Mouse (Mus musculus): Measurements from ENCODE around the gene Slx4ip. TPM values are rescaled to one million over a fixed set of nuclear protein-coding genes. Genes with fewer than 3 reads are reported as not detected.

Slx4ip gene
- polyA plus RNA-seq, 1 experiment from 2014 or later: 9.7 TPM

DNA sequence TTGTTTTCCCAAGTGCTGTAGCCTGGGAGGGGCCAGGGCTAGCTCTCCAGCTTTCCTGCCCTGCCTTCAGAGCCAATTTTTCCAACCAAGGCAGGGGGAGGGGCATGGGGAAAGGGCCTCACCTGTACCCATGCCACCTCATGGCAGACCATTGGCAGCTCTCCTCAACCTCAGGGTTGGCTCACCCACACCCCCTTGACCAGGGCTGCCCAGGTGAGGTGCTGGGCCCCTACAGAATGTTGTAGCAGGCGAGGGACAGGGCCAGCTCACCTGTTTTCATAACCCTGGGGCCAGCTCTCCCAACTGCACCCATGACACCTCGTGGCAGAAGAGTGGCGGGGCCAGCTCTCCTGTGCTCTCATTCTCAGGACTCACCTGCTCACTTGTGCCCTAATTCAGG, 67.7 kb downstream of the Slx4ip start:
- DNase-seq (ENCODE audit: low spot score) (no peak), ATAC-seq (replicated peaks; ENCODE audit: low FRiP score) (peak; percentile 47)
- WGBS: 81% methylated on average over 3 of the region's 3 CpGs
- H3K9me3 ChIP-seq (ENCODE audit: control insufficient read depth, low read length): no peaks in the 10 kb centered on the region
- H3K4me1 ChIP-seq (replicated peaks; ENCODE audit: control insufficient read depth, insufficient read depth, low read length): no peaks in the 10 kb centered on the region
- H3K4me2 ChIP-seq (ENCODE audit: low read depth, low read length, severe bottlenecking): no peak overlapping the region
- H3K27ac ChIP-seq (ENCODE audit: low read depth, low read length): no peak overlapping the region
- H3K9ac ChIP-seq (ENCODE audit: low read length): no peak overlapping the region
- no peaks in the 10 kb centered on the region for H3K27me3 ChIP-seq (ENCODE audit: control insufficient read depth, insufficient read depth, low read length)
- no peak overlapping the region for H3K4me3 ChIP-seq (ENCODE audit: low read depth, low read length)
- no peaks in the 10 kb centered on the region for H3K36me3 ChIP-seq (ENCODE audit: control insufficient read depth, insufficient read depth, low read length)

DNA sequence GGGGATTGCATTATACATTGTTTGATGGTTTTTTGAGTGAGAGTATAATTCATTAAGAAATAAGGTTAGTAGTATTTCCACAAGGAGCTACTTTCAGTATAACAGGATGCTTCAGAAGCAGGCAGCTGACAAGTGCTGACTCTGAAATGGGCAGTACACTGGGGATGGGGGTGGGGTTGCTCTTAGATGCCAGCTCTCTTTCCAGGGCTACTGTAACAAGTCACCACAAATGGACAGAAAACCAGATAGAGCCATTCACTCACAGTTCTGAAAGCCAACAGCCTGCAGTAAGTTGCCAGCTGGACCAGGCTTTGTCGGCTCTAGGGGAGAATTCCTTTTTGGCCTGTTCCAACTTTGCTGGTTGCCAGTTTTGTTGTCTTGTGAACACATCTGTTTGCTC, 84.8 kb downstream of the Slx4ip start:
- ATAC-seq (replicated peaks; ENCODE audit: low FRiP score) (no peak), DNase-seq (ENCODE audit: low spot score) (no peak)
- Histone ChIP-seq H3K4me1 (replicated peaks; ENCODE audit: control insufficient read depth, insufficient read depth, low read length) (no peaks in the 10 kb centered on the region; the same call in 1 of the 2 replicates), H3K27ac (ENCODE audit: low read depth, low read length) (no peak overlapping the region), H3K4me2 (ENCODE audit: low read depth, low read length, severe bottlenecking) (no peak overlapping the region), H3K9ac (ENCODE audit: low read length) (no peak overlapping the region), H3K9me3 (ENCODE audit: control insufficient read depth, low read length) (no peaks in the 10 kb centered on the region), H3K4me3 (ENCODE audit: low read depth, low read length) (no peak overlapping the region), H3K27me3 (ENCODE audit: control insufficient read depth, insufficient read depth, low read length) (peaks cover 2% of the 10 kb centered on the region; the same call in 1 of the 2 replicates), H3K36me3 (ENCODE audit: control insufficient read depth, insufficient read depth, low read length) (no peaks in the 10 kb centered on the region)
- WGBS: 92% methylated on average over 1 of the region's 1 CpGs

DNA sequence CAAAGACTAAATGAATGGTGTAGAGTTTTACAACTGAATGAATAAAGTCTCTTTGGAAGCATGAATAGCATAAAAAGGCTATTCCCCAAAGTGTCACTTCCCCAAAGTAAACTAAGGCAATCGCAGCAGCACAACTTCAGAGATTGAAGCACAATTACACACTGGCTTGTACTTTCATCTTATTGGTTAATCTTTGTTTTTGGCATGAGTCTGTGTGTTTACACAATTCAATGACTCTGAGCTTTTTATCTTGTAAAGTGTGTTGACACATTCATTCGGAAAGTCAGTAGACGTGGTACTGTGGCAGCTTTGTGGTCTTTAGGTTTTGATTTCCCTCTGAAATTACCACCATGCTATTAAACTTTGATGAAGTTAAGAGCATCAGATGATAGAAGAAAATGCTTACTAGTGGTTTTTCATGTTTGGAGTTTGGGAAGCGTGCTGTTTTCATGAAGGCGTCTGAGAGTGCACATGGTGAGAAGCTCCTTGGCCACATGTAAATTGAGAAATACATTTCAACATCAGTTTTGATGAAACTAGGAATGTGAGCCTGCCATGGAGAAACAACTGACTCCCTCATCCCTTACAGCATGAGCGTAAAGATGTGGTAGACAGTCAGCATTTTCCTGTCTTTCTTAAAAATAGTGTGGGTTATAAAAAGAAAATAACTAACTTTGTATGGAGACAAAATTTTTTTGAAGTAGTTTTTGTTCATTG, 88.2 kb downstream of the Slx4ip start:
- DNase-seq (ENCODE audit: low spot score) (no peak), ATAC-seq (replicated peaks; ENCODE audit: low FRiP score) (no peak)
- H3K4me3 ChIP-seq (ENCODE audit: low read depth, low read length): no peak overlapping the region
- 90% methylated on average over 6 of the region's 6 CpGs for WGBS
- no peaks in the 10 kb centered on the region for H3K9me3 ChIP-seq (ENCODE audit: control insufficient read depth, low read length)
- no peaks in the 10 kb centered on the region; the same call in 1 of the 2 replicates for H3K4me1 ChIP-seq (replicated peaks; ENCODE audit: control insufficient read depth, insufficient read depth, low read length)
- no peak overlapping the region for H3K9ac ChIP-seq (ENCODE audit: low read length)
- no peaks in the 10 kb centered on the region for H3K36me3 ChIP-seq (ENCODE audit: control insufficient read depth, insufficient read depth, low read length)
- H3K27me3 ChIP-seq (ENCODE audit: control insufficient read depth, insufficient read depth, low read length): peaks cover 5% of the 10 kb centered on the region
- H3K4me2 ChIP-seq (ENCODE audit: low read depth, low read length, severe bottlenecking): no peak overlapping the region
- H3K27ac ChIP-seq (ENCODE audit: low read depth, low read length): no peak overlapping the region

GRCm38 (mm10) chr2:136981062-136981879, 90.3 kb downstream of the Slx4ip start:
- ATAC-seq (replicated peaks; ENCODE audit: low FRiP score) (peak; percentile 82), DNase-seq (ENCODE audit: low spot score) (peak; percentile 64)
- Histone ChIP-seq H3K9me3 (ENCODE audit: control insufficient read depth, low read length) (no peaks in the 10 kb centered on the region), H3K4me1 (replicated peaks; ENCODE audit: control insufficient read depth, insufficient read depth, low read length) (no peaks in the 10 kb centered on the region; the same call in 1 of the 2 replicates), H3K36me3 (ENCODE audit: control insufficient read depth, insufficient read depth, low read length) (no peaks in the 10 kb centered on the region), H3K27me3 (ENCODE audit: control insufficient read depth, insufficient read depth, low read length) (peaks cover 5% of the 10 kb centered on the region), H3K4me3 (ENCODE audit: low read depth, low read length) (no peak overlapping the region), H3K4me2 (ENCODE audit: low read depth, low read length, severe bottlenecking) (no peak overlapping the region), H3K9ac (ENCODE audit: low read length) (no peak overlapping the region), H3K27ac (ENCODE audit: low read depth, low read length) (no peak overlapping the region)
- WGBS: 17% methylated on average over 10 of the region's 10 CpGs

GRCm38 (mm10) chr2:136983959-136984358, 92.9 kb downstream of the Slx4ip start:
- WGBS: 90% methylated on average over 2 of the region's 2 CpGs

GRCm38 (mm10) chr2:136985998-136986730, 95.1 kb downstream of the Slx4ip start:
- no peaks in the 10 kb centered on the region for H3K36me3 ChIP-seq (ENCODE audit: control insufficient read depth, insufficient read depth, low read length)
- DNase-seq (ENCODE audit: low spot score) (no peak), ATAC-seq (replicated peaks; ENCODE audit: low FRiP score) (no peak)
- no peak overlapping the region for H3K4me3 ChIP-seq (ENCODE audit: low read depth, low read length)
- H3K27ac ChIP-seq (ENCODE audit: low read depth, low read length): no peak overlapping the region
- peaks cover 2% of the 10 kb centered on the region; the same call in 1 of the 2 replicates for H3K27me3 ChIP-seq (ENCODE audit: control insufficient read depth, insufficient read depth, low read length)
- H3K9me3 ChIP-seq (ENCODE audit: control insufficient read depth, low read length): no peaks in the 10 kb centered on the region
- 80% methylated on average over 6 of the region's 6 CpGs for WGBS
- H3K9ac ChIP-seq (ENCODE audit: low read length): no peak overlapping the region
- H3K4me1 ChIP-seq (replicated peaks; ENCODE audit: control insufficient read depth, insufficient read depth, low read length): no peaks in the 10 kb centered on the region; the same call in 1 of the 2 replicates
- H3K4me2 ChIP-seq (ENCODE audit: low read depth, low read length, severe bottlenecking): no peak overlapping the region

More at GRCm38 (mm10) chr2:136983959-136984358, 92.9 kb downstream of the Slx4ip start:
- Histone ChIP-seq H3K27me3 (ENCODE audit: control insufficient read depth, insufficient read depth, low read length) (peaks cover 2% of the 10 kb centered on the region; the same call in 1 of the 2 replicates), H3K27ac (ENCODE audit: low read depth, low read length) (no peak overlapping the region), H3K4me2 (ENCODE audit: low read depth, low read length, severe bottlenecking) (no peak overlapping the region), H3K4me3 (ENCODE audit: low read depth, low read length) (no peak overlapping the region), H3K36me3 (ENCODE audit: control insufficient read depth, insufficient read depth, low read length) (no peaks in the 10 kb centered on the region), H3K4me1 (replicated peaks; ENCODE audit: control insufficient read depth, insufficient read depth, low read length) (no peaks in the 10 kb centered on the region; the same call in 1 of the 2 replicates), H3K9me3 (ENCODE audit: control insufficient read depth, low read length) (no peaks in the 10 kb centered on the region), H3K9ac (ENCODE audit: low read length) (no peak overlapping the region)
- no peak for ATAC-seq (replicated peaks; ENCODE audit: low FRiP score)
- no peak for DNase-seq (ENCODE audit: low spot score)

GRCm38 (mm10) chr2:136993116-136993515, 102.1 kb downstream of the Slx4ip start:
- no peak overlapping the region for H3K4me3 ChIP-seq (ENCODE audit: low read depth, low read length)
- no peak overlapping the region for H3K27ac ChIP-seq (ENCODE audit: low read depth, low read length)
- no peaks in the 10 kb centered on the region for H3K4me1 ChIP-seq (replicated peaks; ENCODE audit: control insufficient read depth, insufficient read depth, low read length)
- H3K4me2 ChIP-seq (ENCODE audit: low read depth, low read length, severe bottlenecking): no peak overlapping the region
- no peaks in the 10 kb centered on the region for H3K36me3 ChIP-seq (ENCODE audit: control insufficient read depth, insufficient read depth, low read length)
- no peaks in the 10 kb centered on the region for H3K9me3 ChIP-seq (ENCODE audit: control insufficient read depth, low read length)
- 96% methylated on average over 3 of the region's 3 CpGs for WGBS
- H3K27me3 ChIP-seq (ENCODE audit: control insufficient read depth, insufficient read depth, low read length): no peaks in the 10 kb centered on the region
- DNase-seq (ENCODE audit: low spot score) (no peak), ATAC-seq (replicated peaks; ENCODE audit: low FRiP score) (no peak)
- no peak overlapping the region for H3K9ac ChIP-seq (ENCODE audit: low read length)

DNA sequence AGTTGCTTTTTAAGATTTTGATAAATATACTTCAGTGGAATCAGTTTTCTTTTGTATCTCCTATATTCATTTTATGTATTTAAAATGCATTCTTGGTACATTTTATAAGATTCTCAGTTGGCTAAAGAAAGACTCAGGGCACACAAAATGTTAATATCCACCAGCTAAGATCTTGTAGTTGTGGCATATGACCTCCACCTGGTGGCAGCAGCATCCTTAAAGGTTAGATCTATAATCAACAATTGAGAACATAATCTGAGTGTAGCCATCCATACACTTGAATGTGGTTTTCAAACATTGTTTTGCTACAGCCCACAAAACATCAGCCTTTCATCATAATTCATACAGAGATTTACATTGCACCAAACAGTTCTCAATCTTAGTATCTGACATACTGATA, 106.1 kb downstream of the Slx4ip start:
- H3K4me2 ChIP-seq (ENCODE audit: low read depth, low read length, severe bottlenecking): no peak overlapping the region
- ATAC-seq (replicated peaks; ENCODE audit: low FRiP score): no peak
- no peaks in the 10 kb centered on the region for H3K36me3 ChIP-seq (ENCODE audit: control insufficient read depth, insufficient read depth, low read length)
- H3K27me3 ChIP-seq (ENCODE audit: control insufficient read depth, insufficient read depth, low read length): no peaks in the 10 kb centered on the region
- H3K27ac ChIP-seq (ENCODE audit: low read depth, low read length): no peak overlapping the region
- no peaks in the 10 kb centered on the region for H3K9me3 ChIP-seq (ENCODE audit: control insufficient read depth, low read length)
- DNase-seq (ENCODE audit: low spot score): no peak
- H3K4me1 ChIP-seq (replicated peaks; ENCODE audit: control insufficient read depth, insufficient read depth, low read length): no peaks in the 10 kb centered on the region
- no peak overlapping the region for H3K9ac ChIP-seq (ENCODE audit: low read length)
- H3K4me3 ChIP-seq (ENCODE audit: low read depth, low read length): no peak overlapping the region
